Mouse (Mus musculus) forebrain, embryonic 16.5 days (tissue): ENCODE measurements at regions not wholly inside any gene's neighbourhood (a gene's known extent, or its start where the extent isn't known, plus 50 kb on each side); places are given as distances from the start of the nearest gene placed in this dataset.

Experiments used
- ATAC-seq: fragments of 200-750 bp; cut with Nextera tagmentation; 2 replicates; pipeline ENCODE4 v1.8.0; 2017; ENCODE audit warnings: mild to moderate bottlenecking, moderate library complexity
- H3K27ac ChIP-seq: fragments of 300-500 bp; sonication (generic); 2 replicates; pipeline ENCODE4 v1.5.1; 2014; ENCODE audit warnings: low read length, control low read depth
- H3K27me3 ChIP-seq: fragments of 300-500 bp; sonication (generic); replicated peaks from 2 replicates; pipeline ENCODE4 v1.6.1; 2014; ENCODE audit warnings: low read length; ENCODE audit not compliant: control insufficient read depth, insufficient read depth
- H3K36me3 ChIP-seq: fragments of 300-500 bp; sonication (generic); 2 replicates; pipeline ENCODE4 v1.6.1; 2014; ENCODE audit not compliant: control insufficient read depth, insufficient read depth
- H3K4me1 ChIP-seq: fragments of 300-500 bp; sonication (generic); replicated peaks from 2 replicates; pipeline ENCODE4 v1.6.1; 2014; ENCODE audit warnings: low read length; ENCODE audit not compliant: control insufficient read depth, insufficient read depth
- H3K4me2 ChIP-seq: fragments of 300-500 bp; sonication (generic); 2 replicates; pipeline ENCODE4 v1.6.1; 2014; ENCODE audit warnings: mild to moderate bottlenecking, low read length, control low read depth
- H3K4me3 ChIP-seq: fragments of 300-500 bp; sonication (generic); replicated peaks from 2 replicates; pipeline ENCODE4 v1.5.1; 2014; ENCODE audit warnings: mild to moderate bottlenecking, low read length, control low read depth
- H3K9ac ChIP-seq: fragments of 300-500 bp; sonication (generic); replicated peaks from 2 replicates; pipeline ENCODE4 v1.6.1; 2014; ENCODE audit warnings: low read depth, low read length, control low read depth
- H3K9me3 ChIP-seq: fragments of 300-500 bp; sonication (generic); 2 replicates; pipeline ENCODE4 v1.6.1; 2016; ENCODE audit warnings: low read length; ENCODE audit not compliant: control insufficient read depth
- WGBS: fragments of 180-500 bp; shearing (Covaris S2); extraction: QIAGEN DNeasy Blood & Tissue Kit; methylation state at CpG from one replicate; pipeline ENCODE4 v1.1.7; 2014; 5-methylcytosine and 5-hydroxymethylcytosine counted together

DNA sequence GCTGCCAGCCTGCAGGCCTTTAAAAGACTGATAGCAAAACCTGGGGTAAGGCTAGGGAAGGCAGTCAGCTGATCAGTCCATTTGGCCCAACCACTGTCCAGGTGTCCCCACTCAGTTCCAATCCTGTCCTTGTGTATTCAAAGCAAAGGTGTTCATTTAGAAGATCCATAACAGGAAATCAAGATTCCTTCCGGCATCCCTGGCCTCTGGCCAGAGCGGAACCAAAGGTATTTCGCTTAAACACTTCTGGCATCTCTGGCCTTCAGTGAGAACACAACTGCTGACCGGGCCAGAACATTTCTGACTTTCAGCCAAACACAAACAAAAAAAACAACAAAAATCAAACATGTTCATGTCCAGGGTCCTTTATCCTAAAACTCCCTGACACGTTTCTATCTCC, 102.3 kb downstream of the Hsd17b3 start:
- H3K4me3 ChIP-seq: no peak overlapping the region
- no peaks in the 10 kb centered on the region for H3K36me3 ChIP-seq
- H3K9ac ChIP-seq: no peak overlapping the region
- H3K27me3 ChIP-seq: peaks cover 74% of the 10 kb centered on the region
- ATAC-seq: no peak
- WGBS: 83% methylated on average over 5 of the region's 5 CpGs
- H3K4me1 ChIP-seq: peaks cover 8% of the 10 kb centered on the region
- H3K9me3 ChIP-seq: no peaks in the 10 kb centered on the region
- no peak overlapping the region for H3K4me2 ChIP-seq
- H3K27ac ChIP-seq: no peak overlapping the region

DNA sequence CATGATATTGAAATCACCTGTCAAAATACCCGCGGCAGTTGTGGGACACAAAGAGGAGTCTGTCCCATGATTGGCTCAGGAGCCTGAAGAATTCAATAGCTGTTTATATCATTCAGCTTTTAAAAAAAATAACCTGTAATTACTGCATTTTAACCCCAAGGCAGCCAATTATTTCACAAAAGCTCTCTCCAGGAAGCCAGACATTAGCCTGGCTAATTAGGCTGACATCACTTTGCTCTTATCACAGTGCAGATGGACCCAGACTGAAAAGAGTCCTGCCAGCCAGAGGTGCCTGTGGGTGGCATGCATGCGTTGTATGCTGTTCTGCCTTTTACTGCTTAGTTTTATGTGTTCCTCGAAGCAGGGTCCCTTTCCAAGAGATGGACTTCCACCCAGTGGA, 103.4 kb downstream of the Hsd17b3 start:
- Histone ChIP-seq H3K27me3 (peaks cover 68% of the 10 kb centered on the region), H3K27ac (no peak overlapping the region), H3K36me3 (no peaks in the 10 kb centered on the region), H3K4me1 (peaks cover 8% of the 10 kb centered on the region), H3K4me2 (no peak overlapping the region), H3K4me3 (no peak overlapping the region), H3K9me3 (no peaks in the 10 kb centered on the region), H3K9ac (no peak overlapping the region)
- ATAC-seq: peak; percentile 97
- 2% methylated on average over 4 of the region's 4 CpGs for WGBS

DNA sequence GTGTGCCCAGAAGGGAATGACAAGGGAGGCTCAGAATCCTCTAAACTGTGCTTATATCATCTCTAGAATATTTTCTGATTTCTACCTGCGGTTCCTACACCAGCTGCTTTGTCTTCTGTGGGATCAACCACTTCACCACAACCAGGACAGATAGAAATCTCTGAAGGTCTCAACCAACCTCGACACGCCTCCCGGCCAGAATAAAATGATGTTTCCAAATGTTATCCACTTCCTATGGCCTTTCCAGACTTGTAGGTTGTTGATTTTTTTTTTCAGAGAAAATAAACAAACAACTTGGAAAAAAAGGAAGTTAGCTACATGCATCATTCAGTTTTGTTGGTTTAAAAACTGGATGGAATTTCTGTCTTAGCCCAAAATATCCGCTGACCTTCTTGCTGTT, 103.9 kb downstream of the Hsd17b3 start:
- H3K4me3 ChIP-seq: no peak overlapping the region
- 65% methylated on average over 5 of the region's 5 CpGs for WGBS
- H3K4me2 ChIP-seq: no peak overlapping the region
- peaks cover 64% of the 10 kb centered on the region for H3K27me3 ChIP-seq
- H3K9me3 ChIP-seq: no peaks in the 10 kb centered on the region
- H3K9ac ChIP-seq: no peak overlapping the region
- no peaks in the 10 kb centered on the region for H3K36me3 ChIP-seq
- no peak overlapping the region for H3K27ac ChIP-seq
- peaks cover 8% of the 10 kb centered on the region for H3K4me1 ChIP-seq
- no peak for ATAC-seq

DNA sequence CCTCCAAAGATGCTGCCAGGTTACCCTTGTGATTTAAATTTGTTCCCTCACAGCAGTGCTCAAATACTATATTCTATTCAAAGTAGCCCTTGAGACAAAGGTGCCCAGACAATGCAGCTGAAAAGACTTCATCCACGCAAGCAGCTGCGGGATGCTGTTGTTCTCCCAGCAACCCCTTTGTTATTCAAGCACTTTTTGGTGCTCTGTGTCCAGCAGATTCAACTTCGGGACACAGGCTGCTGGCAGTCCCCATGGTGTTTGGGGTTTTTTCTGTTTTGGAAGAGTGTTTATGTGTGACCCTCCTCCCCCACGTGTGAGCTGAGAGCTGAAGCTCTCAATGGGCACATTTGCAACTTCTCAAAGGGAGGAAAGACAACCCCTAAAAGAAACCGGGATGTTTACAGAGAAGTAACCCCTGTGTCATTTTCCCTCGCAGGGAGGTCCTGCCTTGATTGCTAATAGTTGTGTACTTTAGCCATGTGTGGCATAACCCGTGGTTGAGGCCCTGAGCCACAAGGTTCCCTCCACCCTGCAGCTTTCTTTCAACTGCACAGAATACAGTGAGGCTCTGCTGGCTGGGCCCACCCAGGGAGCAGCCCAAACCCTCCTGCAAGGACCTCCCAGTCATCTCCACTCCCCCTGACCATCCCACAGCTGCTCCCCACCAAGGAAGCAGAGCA, 108.9 kb downstream of the Hsd17b3 start:
- Histone ChIP-seq H3K4me1 (peaks cover 3% of the 10 kb centered on the region; the same call in 1 of the 2 replicates), H3K4me3 (no peak overlapping the region), H3K27me3 (peaks cover 58% of the 10 kb centered on the region), H3K27ac (no peak overlapping the region), H3K4me2 (no peak overlapping the region), H3K36me3 (no peaks in the 10 kb centered on the region), H3K9me3 (no peaks in the 10 kb centered on the region), H3K9ac (no peak overlapping the region)
- ATAC-seq: peak; percentile 55
- 3% methylated on average over 7 of the region's 7 CpGs for WGBS

DNA sequence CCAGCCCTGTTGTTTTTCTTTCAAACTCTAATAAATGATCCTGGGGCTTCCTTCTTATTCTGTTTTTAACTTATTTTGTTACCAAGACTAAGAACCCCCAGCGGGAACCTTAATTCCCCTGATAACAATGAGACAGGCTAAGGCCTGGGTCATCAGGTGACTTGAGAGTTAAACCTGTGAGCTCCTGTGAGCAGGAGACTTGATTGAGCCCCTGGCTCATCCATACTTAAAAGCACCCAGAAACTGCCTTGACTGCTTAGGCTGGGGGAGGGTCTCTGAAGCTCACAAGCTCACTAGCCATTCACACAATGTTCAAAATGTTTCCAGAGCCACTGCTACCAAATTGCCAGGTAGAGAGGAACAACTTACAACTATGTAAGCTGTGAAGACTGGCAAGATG, 109.4 kb downstream of the Hsd17b3 start:
- Histone ChIP-seq H3K9me3 (no peaks in the 10 kb centered on the region), H3K4me1 (no peaks in the 10 kb centered on the region), H3K9ac (no peak overlapping the region), H3K4me3 (no peak overlapping the region), H3K27ac (no peak overlapping the region), H3K36me3 (no peaks in the 10 kb centered on the region), H3K4me2 (no peak overlapping the region), H3K27me3 (peaks cover 55% of the 10 kb centered on the region)
- no peak for ATAC-seq
- WGBS: 19% methylated on average over 1 of the region's 1 CpGs

DNA sequence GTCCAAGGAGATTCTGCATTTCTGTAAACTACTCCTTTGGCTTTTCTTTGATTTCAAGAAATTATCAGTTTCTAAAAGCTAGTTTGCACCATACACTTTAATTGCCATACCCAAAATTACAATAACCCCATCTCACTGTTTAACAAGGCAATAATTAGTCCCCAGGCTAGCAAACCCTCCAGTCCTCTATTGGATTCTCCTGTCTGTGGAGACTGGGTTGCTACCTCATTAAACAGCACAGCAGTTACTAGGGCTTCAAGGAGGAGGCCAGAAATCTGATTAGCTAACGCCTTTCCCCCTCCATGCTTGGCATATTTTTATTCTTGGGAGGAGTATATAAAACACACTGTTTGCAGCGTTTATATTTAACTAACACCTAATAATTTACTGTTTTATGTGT, 119.1 kb downstream of the Hsd17b3 start:
- H3K9me3 ChIP-seq: no peaks in the 10 kb centered on the region
- WGBS: 57% methylated on average over 2 of the region's 2 CpGs
- H3K27ac ChIP-seq: no peak overlapping the region
- ATAC-seq: no peak
- H3K27me3 ChIP-seq: no peaks in the 10 kb centered on the region; the same call in 1 of the 2 replicates
- no peak overlapping the region for H3K9ac ChIP-seq
- H3K4me1 ChIP-seq: no peaks in the 10 kb centered on the region
- H3K4me3 ChIP-seq: no peak overlapping the region
- H3K36me3 ChIP-seq: no peaks in the 10 kb centered on the region
- H3K4me2 ChIP-seq: no peak overlapping the region

DNA sequence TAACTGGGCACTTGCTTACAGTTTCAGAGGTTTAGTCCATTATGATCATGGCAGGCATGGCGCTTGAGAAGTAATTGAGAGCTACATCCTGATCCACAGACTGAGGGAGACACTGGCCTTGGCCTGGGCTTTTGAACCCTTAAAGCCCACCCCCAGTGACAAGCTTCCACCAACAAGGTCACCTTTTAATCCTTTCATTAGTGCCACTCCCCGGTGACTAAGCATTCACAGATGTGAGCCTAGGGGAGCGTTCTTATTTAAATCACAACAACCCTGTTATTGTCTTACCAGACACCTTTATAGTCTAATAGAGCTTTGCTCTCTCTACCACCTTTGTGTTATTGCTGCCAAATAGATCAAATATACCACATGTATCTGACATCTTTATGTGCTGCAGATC, 120.4 kb downstream of the Hsd17b3 start:
- Histone ChIP-seq H3K4me1 (no peaks in the 10 kb centered on the region), H3K4me3 (no peak overlapping the region), H3K27ac (no peak overlapping the region), H3K9ac (no peak overlapping the region), H3K4me2 (no peak overlapping the region), H3K27me3 (no peaks in the 10 kb centered on the region; the same call in 1 of the 2 replicates), H3K9me3 (no peaks in the 10 kb centered on the region), H3K36me3 (no peaks in the 10 kb centered on the region)
- 51% methylated on average over 3 of the region's 3 CpGs for WGBS
- no peak for ATAC-seq

DNA sequence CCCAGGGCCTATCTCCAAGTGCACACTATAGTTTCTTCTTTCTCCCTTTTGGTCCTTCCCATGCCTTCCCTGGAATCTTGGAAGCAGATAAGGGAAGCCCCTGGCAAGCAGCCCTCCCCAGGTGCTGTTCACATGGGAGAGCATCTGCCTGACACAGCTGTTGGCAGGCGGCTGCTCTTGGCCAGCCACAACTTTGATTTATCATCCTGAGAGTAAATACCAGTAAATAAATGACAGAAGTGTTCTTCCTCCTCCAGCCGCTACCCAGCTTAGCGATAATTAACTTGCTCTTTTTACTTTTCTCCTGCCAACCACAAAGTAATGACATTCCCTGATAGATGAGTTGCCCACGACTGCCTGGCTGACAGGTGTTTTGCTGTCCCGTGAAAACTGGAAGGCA, 131.9 kb downstream of the Hsd17b3 start:
- H3K4me3 ChIP-seq: no peak overlapping the region
- H3K9me3 ChIP-seq: peaks cover 6% of the 10 kb centered on the region; the same call in 1 of the 2 replicates
- H3K4me1 ChIP-seq: no peaks in the 10 kb centered on the region
- H3K27me3 ChIP-seq: no peaks in the 10 kb centered on the region
- H3K4me2 ChIP-seq: no peak overlapping the region
- H3K27ac ChIP-seq: no peak overlapping the region
- no peaks in the 10 kb centered on the region for H3K36me3 ChIP-seq
- no peak for ATAC-seq
- no peak overlapping the region for H3K9ac ChIP-seq
- WGBS: 71% methylated on average over 5 of the region's 5 CpGs

DNA sequence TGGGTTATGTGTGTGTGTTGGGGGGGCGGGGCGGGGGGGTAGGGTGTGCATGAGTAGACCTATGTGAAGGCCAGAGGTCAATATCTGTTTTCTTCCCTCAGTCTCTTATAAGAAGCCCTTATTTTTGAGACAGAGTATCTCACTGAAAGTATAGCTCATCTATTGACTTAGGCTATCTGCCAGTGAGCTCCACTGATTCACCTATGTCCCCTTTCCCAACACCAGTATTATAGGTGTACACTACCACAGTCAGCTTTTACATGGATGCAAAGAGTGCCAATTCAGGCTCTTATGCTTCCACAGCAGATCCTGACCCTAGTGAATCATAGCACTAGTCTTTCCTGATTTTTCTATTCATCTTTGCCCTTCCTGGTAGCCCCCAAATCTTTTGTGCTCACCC, 134.7 kb downstream of the Hsd17b3 start:
- Histone ChIP-seq H3K36me3 (no peaks in the 10 kb centered on the region), H3K4me3 (no peak overlapping the region), H3K4me2 (no peak overlapping the region), H3K27ac (no peak overlapping the region), H3K9ac (no peak overlapping the region), H3K9me3 (peaks cover 5% of the 10 kb centered on the region; the same call in 1 of the 2 replicates), H3K4me1 (no peaks in the 10 kb centered on the region), H3K27me3 (0 out of 2 replicates have a peak, but pooled peaks cover 3% of the 10 kb centered on the region)
- WGBS: 97% methylated on average over 2 of the region's 2 CpGs
- ATAC-seq: no peak
